Mouse (Mus musculus): ENCODE measurements at regions not wholly inside any gene's neighbourhood (a gene's known extent, or its start where the extent isn't known, plus 50 kb on each side); places are given as distances from the start of the nearest gene placed in this dataset.

DNA sequence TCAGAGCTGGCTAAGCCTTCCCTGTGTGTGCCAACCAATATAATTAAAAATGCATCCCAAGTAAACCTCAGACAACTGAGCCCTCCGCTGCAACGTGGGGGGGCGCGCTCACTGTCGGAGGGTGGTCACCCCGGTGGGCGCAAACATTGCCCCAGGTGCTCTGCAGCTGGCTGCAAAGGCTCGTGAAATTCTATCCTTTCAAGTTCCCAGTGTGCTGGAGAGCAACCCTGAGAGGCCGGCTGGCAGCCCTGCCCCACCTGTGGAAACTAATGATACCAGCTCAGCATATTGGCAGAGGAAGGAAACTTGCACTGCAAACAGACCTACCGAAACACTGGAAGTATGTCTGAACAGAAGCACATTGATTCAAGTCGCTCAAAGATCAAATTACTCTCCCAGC is 249.4 kb upstream of the Rgma start:
- no peak overlapping the region for H3K4me2 ChIP-seq (ENCODE audit: low read length)
- no peak overlapping the region for H3K4me3 ChIP-seq (replicated peaks; ENCODE audit: low read length)
- no peaks in the 10 kb centered on the region for H3K9me3 ChIP-seq (ENCODE audit: control insufficient read depth, low read length)
- ATAC-seq: no peak
- 10% methylated on average over 11 of the region's 11 CpGs for WGBS
- no peak overlapping the region for H3K9ac ChIP-seq (replicated peaks; ENCODE audit: low read depth, low read length)
- no peak overlapping the region for H3K27ac ChIP-seq (ENCODE audit: low read length)
- H3K27me3 ChIP-seq (replicated peaks; ENCODE audit: control insufficient read depth, insufficient read depth, low read length): no peaks in the 10 kb centered on the region
- peaks cover 3% of the 10 kb centered on the region; the same call in 1 of the 2 replicates for H3K4me1 ChIP-seq (replicated peaks; ENCODE audit: control insufficient read depth, insufficient read depth, low read length)
- no peaks in the 10 kb centered on the region for H3K36me3 ChIP-seq (ENCODE audit: control insufficient read depth, insufficient read depth)

DNA sequence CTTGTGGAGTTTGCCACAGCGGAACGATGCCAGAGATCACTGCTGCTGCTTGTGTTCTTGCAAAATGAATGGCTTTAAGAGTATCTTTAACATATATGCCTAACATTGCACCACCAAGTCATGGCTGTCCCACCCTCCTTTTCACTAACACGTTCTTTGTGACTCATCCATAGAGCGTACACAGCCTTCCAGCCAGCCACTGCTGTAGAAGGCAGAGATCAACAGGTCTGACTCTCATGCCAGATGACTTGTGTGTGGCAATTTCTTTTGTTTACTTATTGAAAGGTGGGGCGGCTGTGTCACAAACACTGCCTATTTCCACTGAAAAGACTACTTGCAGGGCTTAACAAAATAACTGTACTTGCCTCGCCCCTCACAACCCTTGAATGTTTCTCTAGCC is 239.5 kb upstream of the Rgma start:
- H3K4me2 ChIP-seq (ENCODE audit: low read length): no peak overlapping the region
- ATAC-seq: no peak
- H3K36me3 ChIP-seq (ENCODE audit: control insufficient read depth, insufficient read depth): no peaks in the 10 kb centered on the region
- 63% methylated on average over 6 of the region's 6 CpGs for WGBS
- H3K4me3 ChIP-seq (replicated peaks; ENCODE audit: low read length): no peak overlapping the region
- no peak overlapping the region for H3K9ac ChIP-seq (replicated peaks; ENCODE audit: low read depth, low read length)
- H3K4me1 ChIP-seq (replicated peaks; ENCODE audit: control insufficient read depth, insufficient read depth, low read length): peaks cover 9% of the 10 kb centered on the region
- no peaks in the 10 kb centered on the region for H3K27me3 ChIP-seq (replicated peaks; ENCODE audit: control insufficient read depth, insufficient read depth, low read length)
- no peak overlapping the region for H3K27ac ChIP-seq (ENCODE audit: low read length)
- no peaks in the 10 kb centered on the region for H3K9me3 ChIP-seq (ENCODE audit: control insufficient read depth, low read length)

DNA sequence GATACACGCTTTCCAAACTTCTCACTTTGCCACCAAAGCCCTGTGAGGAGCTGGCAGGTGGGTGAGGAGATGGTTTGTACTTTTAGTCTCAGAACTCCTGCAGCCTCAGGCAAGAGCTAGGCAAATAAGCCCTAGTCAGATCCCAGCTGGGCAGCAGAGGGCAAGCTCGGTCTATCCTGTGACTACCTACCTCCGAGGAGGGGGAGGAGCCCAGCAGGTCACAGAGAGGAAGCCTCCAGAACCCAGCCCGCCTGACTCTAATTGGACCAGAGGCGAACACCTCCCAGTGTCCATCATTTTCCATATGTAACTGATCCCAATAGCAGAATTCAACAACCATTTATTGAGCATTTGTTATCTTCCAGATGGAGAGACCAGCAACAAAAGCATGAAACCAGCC is 237.0 kb upstream of the Rgma start:
- no peak overlapping the region for H3K27ac ChIP-seq (ENCODE audit: low read length)
- no peak overlapping the region for H3K9ac ChIP-seq (replicated peaks; ENCODE audit: low read depth, low read length)
- no peaks in the 10 kb centered on the region for H3K36me3 ChIP-seq (ENCODE audit: control insufficient read depth, insufficient read depth)
- no peaks in the 10 kb centered on the region for H3K9me3 ChIP-seq (ENCODE audit: control insufficient read depth, low read length)
- no peak overlapping the region for H3K4me3 ChIP-seq (replicated peaks; ENCODE audit: low read length)
- no peaks in the 10 kb centered on the region for H3K27me3 ChIP-seq (replicated peaks; ENCODE audit: control insufficient read depth, insufficient read depth, low read length)
- peaks cover 22% of the 10 kb centered on the region for H3K4me1 ChIP-seq (replicated peaks; ENCODE audit: control insufficient read depth, insufficient read depth, low read length)
- H3K4me2 ChIP-seq (ENCODE audit: low read length): no peak overlapping the region
- ATAC-seq: no peak
- 28% methylated on average over 5 of the region's 5 CpGs for WGBS

DNA sequence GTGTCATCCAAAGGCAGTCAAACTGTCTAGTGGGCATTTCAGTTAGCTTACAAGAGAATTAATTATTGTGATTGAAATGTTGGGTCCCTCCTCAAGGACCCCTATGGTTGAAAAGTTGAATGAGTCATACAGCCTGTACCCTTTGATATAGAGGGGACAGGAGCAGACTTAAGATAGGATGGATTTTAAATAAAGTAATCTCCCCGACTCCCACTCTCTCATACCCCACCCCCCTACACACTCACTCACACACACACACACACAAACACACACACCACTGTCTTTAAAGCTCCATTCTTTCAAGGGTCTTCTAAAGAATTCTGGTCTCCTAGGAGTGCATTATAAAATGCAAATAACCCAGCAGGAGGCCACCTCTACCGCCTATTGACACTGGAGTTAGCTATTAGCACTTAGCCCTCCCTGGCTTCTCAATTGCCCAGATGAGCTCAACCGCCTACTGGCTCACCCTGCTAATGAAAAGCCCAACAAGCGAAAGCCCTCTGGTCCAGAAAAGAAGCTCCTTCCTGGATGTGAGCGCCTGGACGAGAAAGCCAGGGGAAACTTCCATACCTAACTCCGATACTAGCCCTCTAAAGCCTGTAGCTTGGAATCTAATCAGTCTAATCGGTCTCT is 236.3 kb upstream of the Rgma start:
- no peak for ATAC-seq
- no peak overlapping the region for H3K4me2 ChIP-seq (ENCODE audit: low read length)

DNA sequence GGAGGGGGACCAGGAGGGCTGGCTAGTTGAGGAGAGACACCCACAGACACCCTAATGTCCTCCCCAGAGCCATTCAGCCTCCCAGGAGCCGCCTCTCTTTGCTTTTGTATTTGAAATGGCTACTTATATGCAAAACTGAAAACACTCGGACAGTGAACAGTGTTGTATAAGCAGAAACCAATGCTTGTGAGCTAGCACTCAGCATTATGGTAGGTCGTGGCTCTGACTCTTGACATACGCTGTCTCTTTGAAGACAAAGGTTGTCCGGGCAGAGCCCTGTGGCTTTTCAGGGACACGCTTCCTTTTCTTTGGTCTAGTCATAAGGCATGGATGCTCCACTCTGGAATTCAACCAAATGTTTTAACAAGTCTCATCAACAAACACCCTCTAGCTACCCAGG is 235.4 kb upstream of the Rgma start:
- Histone ChIP-seq H3K4me3 (replicated peaks; ENCODE audit: low read length) (no peak overlapping the region), H3K4me2 (ENCODE audit: low read length) (no peak overlapping the region), H3K9ac (replicated peaks; ENCODE audit: low read depth, low read length) (no peak overlapping the region), H3K27ac (ENCODE audit: low read length) (no peak overlapping the region), H3K9me3 (ENCODE audit: control insufficient read depth, low read length) (no peaks in the 10 kb centered on the region), H3K4me1 (replicated peaks; ENCODE audit: control insufficient read depth, insufficient read depth, low read length) (peaks cover 32% of the 10 kb centered on the region), H3K27me3 (replicated peaks; ENCODE audit: control insufficient read depth, insufficient read depth, low read length) (no peaks in the 10 kb centered on the region), H3K36me3 (ENCODE audit: control insufficient read depth, insufficient read depth) (no peaks in the 10 kb centered on the region)
- WGBS: 50% methylated on average over 6 of the region's 6 CpGs
- no peak for ATAC-seq

More for the DNA sequence above, 236.3 kb upstream of the Rgma start:
- Histone ChIP-seq H3K4me3 (replicated peaks; ENCODE audit: low read length) (no peak overlapping the region), H3K9ac (replicated peaks; ENCODE audit: low read depth, low read length) (no peak overlapping the region), H3K27me3 (replicated peaks; ENCODE audit: control insufficient read depth, insufficient read depth, low read length) (no peaks in the 10 kb centered on the region), H3K4me1 (replicated peaks; ENCODE audit: control insufficient read depth, insufficient read depth, low read length) (peaks cover 23% of the 10 kb centered on the region), H3K27ac (ENCODE audit: low read length) (no peak overlapping the region), H3K9me3 (ENCODE audit: control insufficient read depth, low read length) (no peaks in the 10 kb centered on the region), H3K36me3 (ENCODE audit: control insufficient read depth, insufficient read depth) (no peaks in the 10 kb centered on the region)
- whole genome bisulfite sequencing: 6% methylated on average over 8 of the region's 8 CpGs

GRCm38 (mm10) chr7:73141167-73141566 is 234.1 kb upstream of the Rgma start:
- no peak overlapping the region for H3K27ac ChIP-seq (ENCODE audit: low read length)
- no peak overlapping the region for H3K9ac ChIP-seq (replicated peaks; ENCODE audit: low read depth, low read length)
- H3K36me3 ChIP-seq (ENCODE audit: control insufficient read depth, insufficient read depth): no peaks in the 10 kb centered on the region
- ATAC-seq: peak; percentile 67
- H3K4me2 ChIP-seq (ENCODE audit: low read length): no peak overlapping the region
- no peaks in the 10 kb centered on the region for H3K9me3 ChIP-seq (ENCODE audit: control insufficient read depth, low read length)
- WGBS: 4% methylated on average over 5 of the region's 5 CpGs
- H3K4me1 ChIP-seq (replicated peaks; ENCODE audit: control insufficient read depth, insufficient read depth, low read length): peaks cover 35% of the 10 kb centered on the region
- H3K4me3 ChIP-seq (replicated peaks; ENCODE audit: low read length): no peak overlapping the region
- H3K27me3 ChIP-seq (replicated peaks; ENCODE audit: control insufficient read depth, insufficient read depth, low read length): no peaks in the 10 kb centered on the region

- peak; percentile 69 for ATAC-seq
- WGBS: 52% methylated on average over 11 of the region's 11 CpGs
Observed at GRCm38 (mm10) chr7:73143902-73144301, 231.4 kb upstream of the Rgma start.

DNA sequence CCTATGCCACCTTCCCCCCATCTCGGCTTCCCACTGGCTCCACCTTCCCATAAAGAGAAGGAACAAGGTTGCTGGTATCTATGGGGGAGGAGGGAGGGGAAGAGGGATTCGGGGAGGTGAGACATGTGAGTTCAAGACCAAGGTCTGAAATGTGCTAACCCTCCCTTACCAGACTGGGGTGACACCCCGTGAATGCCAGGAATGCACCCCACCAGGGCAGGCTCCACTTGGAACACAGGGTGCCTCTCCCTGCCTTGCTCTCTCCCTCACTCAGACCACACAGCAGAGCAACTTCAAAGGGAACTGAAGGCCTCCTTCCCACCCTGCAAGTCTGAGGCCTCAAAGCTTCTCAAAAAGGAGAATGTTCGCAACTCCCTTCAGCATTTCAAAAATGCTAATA is 230.5 kb upstream of the Rgma start:
- Histone ChIP-seq H3K9ac (replicated peaks; ENCODE audit: low read depth, low read length) (no peak overlapping the region), H3K27ac (ENCODE audit: low read length) (no peak overlapping the region), H3K36me3 (ENCODE audit: control insufficient read depth, insufficient read depth) (no peaks in the 10 kb centered on the region), H3K4me3 (replicated peaks; ENCODE audit: low read length) (no peak overlapping the region), H3K4me1 (replicated peaks; ENCODE audit: control insufficient read depth, insufficient read depth, low read length) (peaks cover 35% of the 10 kb centered on the region), H3K4me2 (ENCODE audit: low read length) (no peak overlapping the region), H3K9me3 (ENCODE audit: control insufficient read depth, low read length) (no peaks in the 10 kb centered on the region), H3K27me3 (replicated peaks; ENCODE audit: control insufficient read depth, insufficient read depth, low read length) (no peaks in the 10 kb centered on the region)
- ATAC-seq: no peak
- WGBS: 42% methylated on average over 4 of the region's 4 CpGs

More at GRCm38 (mm10) chr7:73143902-73144301, 231.4 kb upstream of the Rgma start:
- Histone ChIP-seq H3K36me3 (ENCODE audit: control insufficient read depth, insufficient read depth) (no peaks in the 10 kb centered on the region), H3K27me3 (replicated peaks; ENCODE audit: control insufficient read depth, insufficient read depth, low read length) (no peaks in the 10 kb centered on the region), H3K4me2 (ENCODE audit: low read length) (no peak overlapping the region), H3K4me1 (replicated peaks; ENCODE audit: control insufficient read depth, insufficient read depth, low read length) (peaks cover 38% of the 10 kb centered on the region), H3K9ac (replicated peaks; ENCODE audit: low read depth, low read length) (no peak overlapping the region), H3K9me3 (ENCODE audit: control insufficient read depth, low read length) (no peaks in the 10 kb centered on the region), H3K4me3 (replicated peaks; ENCODE audit: low read length) (no peak overlapping the region), H3K27ac (ENCODE audit: low read length) (peak overlapping the region; percentile 54; the same call in 1 of the 2 replicates)

GRCm38 (mm10) chr7:73147251-73147650 is 228.1 kb upstream of the Rgma start:
- no peak overlapping the region for H3K27ac ChIP-seq (ENCODE audit: low read length)
- ATAC-seq: peak; percentile 22; the same call in 1 of the 2 replicates
- H3K9ac ChIP-seq (replicated peaks; ENCODE audit: low read depth, low read length): no peak overlapping the region
- no peaks in the 10 kb centered on the region for H3K36me3 ChIP-seq (ENCODE audit: control insufficient read depth, insufficient read depth)
- H3K27me3 ChIP-seq (replicated peaks; ENCODE audit: control insufficient read depth, insufficient read depth, low read length): no peaks in the 10 kb centered on the region
- no peaks in the 10 kb centered on the region for H3K9me3 ChIP-seq (ENCODE audit: control insufficient read depth, low read length)
- no peak overlapping the region for H3K4me2 ChIP-seq (ENCODE audit: low read length)
- H3K4me1 ChIP-seq (replicated peaks; ENCODE audit: control insufficient read depth, insufficient read depth, low read length): peaks cover 30% of the 10 kb centered on the region
- H3K4me3 ChIP-seq (replicated peaks; ENCODE audit: low read length): no peak overlapping the region

GRCm38 (mm10) chr7:73150436-73150835 is 224.9 kb upstream of the Rgma start:
- no peaks in the 10 kb centered on the region for H3K27me3 ChIP-seq (replicated peaks; ENCODE audit: control insufficient read depth, insufficient read depth, low read length)
- no peak overlapping the region for H3K4me3 ChIP-seq (replicated peaks; ENCODE audit: low read length)
- 64% methylated on average over 7 of the region's 7 CpGs for WGBS
- no peaks in the 10 kb centered on the region for H3K36me3 ChIP-seq (ENCODE audit: control insufficient read depth, insufficient read depth)
- ATAC-seq: no peak
- no peak overlapping the region for H3K27ac ChIP-seq (ENCODE audit: low read length)
- no peak overlapping the region for H3K9ac ChIP-seq (replicated peaks; ENCODE audit: low read depth, low read length)
- no peak overlapping the region for H3K4me2 ChIP-seq (ENCODE audit: low read length)
- peaks cover 18% of the 10 kb centered on the region for H3K4me1 ChIP-seq (replicated peaks; ENCODE audit: control insufficient read depth, insufficient read depth, low read length)
- H3K9me3 ChIP-seq (ENCODE audit: control insufficient read depth, low read length): no peaks in the 10 kb centered on the region

Measured in forebrain, embryonic 16.5 days (tissue).